Mouse (Mus musculus) C2C12 (cell line): ENCODE measurements around the gene Zc3h18.

ENCODE experiments used
- CTCF ChIP-seq: IDR thresholded peaks from one replicate; pipeline ENCODE4 v1.5.1; 2011; ENCODE audit not compliant: control insufficient read depth, insufficient read depth, insufficient read length
- MAX ChIP-seq: IDR thresholded peaks from one replicate; pipeline ENCODE4 v1.6.1; 2011; ENCODE audit warnings: mild to moderate bottlenecking, control low read depth

- TF ChIP-seq MAX (no peak), CTCF (no peak)
Observed at GRCm38 (mm10) chr8:122433269-122433905, 57.0 kb downstream of the Zc3h18 start.
